Mouse (Mus musculus) MEL (cell line): Measurements from ENCODE around the gene Efhd2.

Experiments used
- BHLHE40 ChIP-seq: IDR thresholded peaks from 2 replicates; pipeline ENCODE4 v1.6.1; 2012; ENCODE audit warnings: low read depth, mild to moderate bottlenecking, inconsistent platforms, low read length, improper control_type of control experiment, borderline replicate concordance
- CTCF ChIP-seq, 3 experiments: IDR thresholded peaks in 2 of 3; conservative IDR thresholded peaks in 1 of 3; 2 replicates each; pipeline ENCODE4 v1.5.1; 2011 to 2012; ENCODE audit warnings: low read length in 3 of 3, low read depth in 2 of 3, mild to moderate bottlenecking in 2 of 3, improper control_type of control experiment in 1 of 3, inconsistent platforms in 1 of 3, mixed read lengths in 1 of 3, moderate library complexity in 1 of 3; ENCODE audit not compliant: control insufficient read depth in 1 of 3, insufficient read depth in 1 of 3, poor library complexity in 1 of 3, severe bottlenecking in 1 of 3
- EP300 ChIP-seq, 2 experiments: IDR thresholded peaks; 2 replicates each; pipeline ENCODE4 v1.6.1; 2011; ENCODE audit warnings: improper control_type of control experiment in 2 of 2, low read length in 2 of 2, low read depth in 1 of 2, mild to moderate bottlenecking in 1 of 2
- MAX ChIP-seq: IDR thresholded peaks from 2 replicates; pipeline ENCODE4 v1.6.1; 2011; ENCODE audit warnings: low read length, improper control_type of control experiment
- POLR2A ChIP-seq, 2 experiments: IDR thresholded peaks; 2 replicates each; pipeline ENCODE4 v1.6.1; 2011 to 2012; ENCODE audit warnings: low read length in 2 of 2, mild to moderate bottlenecking in 2 of 2, control low read depth in 1 of 2, improper control_type of control experiment in 1 of 2, low read depth in 1 of 2, moderate library complexity in 1 of 2; ENCODE audit not compliant: control insufficient read depth in 1 of 2, insufficient read depth in 1 of 2, poor library complexity in 1 of 2
- RAD21 ChIP-seq: IDR thresholded peaks from 2 replicates; pipeline ENCODE4 v1.6.1; 2011; ENCODE audit warnings: mild to moderate bottlenecking, low read depth, low read length, improper control_type of control experiment
- SIN3A ChIP-seq: IDR thresholded peaks from 2 replicates; pipeline ENCODE4 v1.6.1; 2012; ENCODE audit warnings: low read length, improper control_type of control experiment, inconsistent platforms
- TAL1 ChIP-seq: IDR thresholded peaks from 2 replicates; pipeline ENCODE4 v1.6.1; 2012; ENCODE audit warnings: mild to moderate bottlenecking, inconsistent platforms, low read length, moderate library complexity, mixed read lengths
- ZKSCAN1 ChIP-seq: IDR thresholded peaks from 2 replicates; pipeline ENCODE4 v1.6.1; 2012; ENCODE audit warnings: low read depth, mild to moderate bottlenecking, inconsistent platforms, low read length, improper control_type of control experiment, moderate library complexity
- ZMIZ1 ChIP-seq: IDR thresholded peaks from 2 replicates; pipeline ENCODE4 v1.6.1; 2012; ENCODE audit warnings: low read depth, mild to moderate bottlenecking, inconsistent platforms, low read length, improper control_type of control experiment, moderate library complexity

DNA sequence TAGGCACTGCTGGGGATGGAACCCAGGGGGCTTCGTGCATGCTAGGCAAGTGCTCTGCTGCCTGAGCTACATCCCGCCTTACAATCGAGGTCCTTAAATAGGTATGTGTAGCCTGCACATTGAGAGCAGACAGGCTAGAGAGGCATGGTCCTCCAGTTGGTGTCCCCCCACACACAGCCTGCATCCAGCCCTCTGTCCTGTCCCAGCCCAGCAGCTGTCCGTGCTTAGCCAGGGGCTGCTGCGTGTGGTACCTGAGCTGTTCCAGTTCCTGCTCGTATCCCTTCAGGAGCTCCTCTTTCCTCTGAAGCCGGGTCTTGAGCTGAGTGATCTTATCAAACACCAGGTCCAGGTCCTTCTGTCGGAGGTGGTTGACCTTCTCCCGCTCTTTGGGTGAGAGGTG lies 30.0 kb upstream of the Efhd2 start:
- TF ChIP-seq CTCF (IDR thresholded peaks at IDR 0.05 in 2 of 3, conservative IDR thresholded peaks at IDR 0.05 in 1 of 3; ENCODE audit: control insufficient read depth in 1 of 3, insufficient read depth in 1 of 3, low read depth in 2 of 3, low read length in 3 of 3, poor library complexity in 1 of 3, severe bottlenecking in 1 of 3) (no peak), POLR2A (IDR thresholded peaks at IDR 0.05; ENCODE audit: control insufficient read depth in 1 of 2, insufficient read depth in 1 of 2, low read depth in 1 of 2, low read length in 2 of 2, poor library complexity in 1 of 2) (no peak), RAD21 (no peak), ZKSCAN1 (no peak), MAX (no peak), ZMIZ1 (no peak), BHLHE40 (no peak), TAL1 (no peak), EP300 (IDR thresholded peaks at IDR 0.05; ENCODE audit: low read depth in 1 of 2, low read length in 2 of 2) (no peak), SIN3A (no peak)
